ENCODE assay signal across 9 mouse cellular contexts in genomic region chr8:70585258-70585652, GRCm38 (mm10). TPM values are rescaled to one million over a fixed set of nuclear protein-coding genes. Genes with fewer than 3 reads are reported as not detected.
DNase-seq lines count a peak whose midpoint lies in the region; ATAC-seq and TF ChIP-seq lines count a peak whose summit lies in the region.
"Had no signal": no experiment of that assay in that cellular context is flagged by ENCODE, and none has a peak within 500 bp of the region (broad histone marks: within the 10 kb centered on the region; RNA-seq: fewer than 3 reads in every experiment).

No protein-coding gene starts in this region.

- peak; percentile 73 for TF ChIP-seq RAD21 in MEL (IDR thresholded peaks at IDR 0.05; ENCODE audit: low read depth, low read length)

- no peak for DNase-seq in frontal cortex, adult 2 months (ENCODE audit: extremely low spot score in 1 of 2, low spot score in 1 of 2)
- peak; percentile 65 for DNase-seq in MEL (ENCODE audit: low read depth, low spot score)
- DNase-seq in embryo, embryonic 10.5 days (ENCODE audit: low spot score): peak; percentile 55
- DNase-seq in lung, postnatal 36 days: peak; percentile 86
- peak; percentile 72 for DNase-seq in splenic B cell, adult 2 months (ENCODE audit: low read depth, low spot score)

- TF ChIP-seq CTCF in MEL (IDR thresholded peaks at IDR 0.05 in 2 of 3, conservative IDR thresholded peaks at IDR 0.05 in 1 of 3; ENCODE audit: control insufficient read depth in 1 of 3, insufficient read depth in 1 of 3, low read depth in 2 of 3, low read length in 3 of 3, poor library complexity in 1 of 3, severe bottlenecking in 1 of 3): peak; percentile 69 to 84 (median 82)

- H3K4me2 ChIP-seq in heart, embryonic 15.5 days: no peak overlapping the region
- H3K4me2 ChIP-seq in kidney, embryonic 16.5 days (replicated peaks; ENCODE audit: low read depth, low read length): no peak overlapping the region

- no peak for TF ChIP-seq EP300 in MEL (IDR thresholded peaks at IDR 0.05; ENCODE audit: low read depth in 1 of 2, low read length in 2 of 2)

- H3K27ac ChIP-seq in MEL (ENCODE audit: control insufficient read depth, low read depth, low read length): no peak overlapping the region
- H3K27ac ChIP-seq in heart, embryonic 15.5 days: no peak overlapping the region
- H3K27ac ChIP-seq in kidney, embryonic 16.5 days (ENCODE audit: low read length): no peak overlapping the region

- peaks cover 2 to 12% of the 10 kb centered on the region in 2 experiments; a peak in 3 of 4 replicates for H3K36me3 ChIP-seq in MEL (ENCODE audit: control insufficient read depth in 1 of 2, insufficient read depth in 2 of 2, low read length in 2 of 2)
- H3K36me3 ChIP-seq in heart, embryonic 15.5 days: peaks cover 79% of the 10 kb centered on the region
- H3K36me3 ChIP-seq in kidney, embryonic 16.5 days (ENCODE audit: insufficient read depth, low read length): peaks cover 53% of the 10 kb centered on the region
- H3K36me3 ChIP-seq in splenic B cell, adult 2 months (ENCODE audit: control insufficient read depth, insufficient read depth, low read length, poor library complexity, severe bottlenecking): peaks cover 8% of the 10 kb centered on the region

- H3K4me3 ChIP-seq in MEL (ENCODE audit: control insufficient read depth in 1 of 2, insufficient read depth in 1 of 2, low read depth in 2 of 2, low read length in 2 of 2): no peak overlapping the region
- no peak overlapping the region for H3K4me3 ChIP-seq in heart, embryonic 15.5 days
- no peak overlapping the region for H3K4me3 ChIP-seq in kidney, embryonic 16.5 days (ENCODE audit: low read length)

- H3K79me2 ChIP-seq in MEL (ENCODE audit: control insufficient read depth, insufficient read depth, low read length, poor library complexity): no peaks in the 10 kb centered on the region

- TF ChIP-seq POLR2A in MEL (IDR thresholded peaks at IDR 0.05; ENCODE audit: control insufficient read depth in 1 of 2, insufficient read depth in 1 of 2, low read depth in 1 of 2, low read length in 2 of 2, poor library complexity in 1 of 2): no peak

- peaks cover 5 to 9% of the 10 kb centered on the region in 2 experiments; a peak in 2 of 4 replicates for H3K4me1 ChIP-seq in MEL (ENCODE audit: control insufficient read depth in 1 of 2, insufficient read depth in 2 of 2, low read length in 2 of 2)
- H3K4me1 ChIP-seq in heart, embryonic 15.5 days (replicated peaks): peaks cover 4% of the 10 kb centered on the region
- no peaks in the 10 kb centered on the region for H3K4me1 ChIP-seq in kidney, embryonic 16.5 days (ENCODE audit: insufficient read depth, low read length)

- no peaks in the 10 kb centered on the region for H3K27me3 ChIP-seq in MEL (ENCODE audit: control insufficient read depth in 1 of 2, insufficient read depth in 2 of 2, low read length in 2 of 2)
- H3K27me3 ChIP-seq in heart, embryonic 15.5 days: no peaks in the 10 kb centered on the region
- no peaks in the 10 kb centered on the region for H3K27me3 ChIP-seq in kidney, embryonic 16.5 days (ENCODE audit: insufficient read depth, low read length)
- H3K27me3 ChIP-seq in splenic B cell, adult 2 months (ENCODE audit: control insufficient read depth, insufficient read depth, low read length, poor library complexity, severe bottlenecking): no peaks in the 10 kb centered on the region

- WGBS in heart, embryonic 15.5 days: 36% methylated on average over 7 of the region's 7 CpGs
- WGBS in kidney, embryonic 16.5 days: 36% methylated on average over 7 of the region's 7 CpGs

- peak; percentile 78 for ATAC-seq in frontal cortex, adult (ENCODE audit: low TSS enrichment)
- ATAC-seq in heart, embryonic 15.5 days (replicated peaks; ENCODE audit: insufficient number of reproducible peaks, insufficient read depth, low FRiP score, low read depth): peak; percentile 37; the same call in 1 of the 2 replicates
- peak; percentile 43 for ATAC-seq in kidney, embryonic 16.5 days (ENCODE audit: low FRiP score, low TSS enrichment)

- no peak overlapping the region for H3K9ac ChIP-seq in MEL (ENCODE audit: control insufficient read depth, low read depth, low read length, poor library complexity, severe bottlenecking)
- H3K9ac ChIP-seq in heart, embryonic 15.5 days: no peak overlapping the region
- H3K9ac ChIP-seq in kidney, embryonic 16.5 days (replicated peaks; ENCODE audit: low read length): no peak overlapping the region

- no peaks in the 10 kb centered on the region for H3K9me3 ChIP-seq in MEL (replicated peaks; ENCODE audit: insufficient read depth, low read length)
- H3K9me3 ChIP-seq in heart, embryonic 15.5 days (replicated peaks): no peaks in the 10 kb centered on the region
- no peaks in the 10 kb centered on the region for H3K9me3 ChIP-seq in kidney, embryonic 16.5 days (ENCODE audit: low read length)

TF ChIP-seq in MEL, 35 proteins besides CTCF, POLR2A, EP300 and RAD21:
- TF ChIP-seq CHD1 (IDR thresholded peaks at IDR 0.05; ENCODE audit: low read depth, low read length): no peak
- no peak for TF ChIP-seq RCOR1 (IDR thresholded peaks at IDR 0.05; ENCODE audit: low read depth, low read length)
- TF ChIP-seq MAX (IDR thresholded peaks at IDR 0.05; ENCODE audit: low read length): no peak
- no peak for TF ChIP-seq USF2 (IDR thresholded peaks at IDR 0.05; ENCODE audit: borderline replicate concordance in 1 of 2, insufficient read depth in 1 of 2, low read depth in 1 of 2, low read length in 2 of 2)
- no peak for TF ChIP-seq MEF2A (IDR thresholded peaks at IDR 0.05; ENCODE audit: extremely low read depth, insufficient replicate concordance, low read depth, low read length, poor library complexity, severe bottlenecking)
- TF ChIP-seq MAFK (IDR thresholded peaks at IDR 0.05; ENCODE audit: borderline replicate concordance, low read depth, low read length): no peak
- TF ChIP-seq ZKSCAN1 (IDR thresholded peaks at IDR 0.05; ENCODE audit: low read depth, low read length): no peak
- TF ChIP-seq HCFC1 (IDR thresholded peaks at IDR 0.05; ENCODE audit: low read depth, low read length): no peak
- TF ChIP-seq ETS1 (IDR thresholded peaks at IDR 0.05; ENCODE audit: low read depth, low read length): no peak
- TF ChIP-seq ZC3H11A (IDR thresholded peaks at IDR 0.05; ENCODE audit: low read depth, low read length): peak; percentile 38; the same call in 1 of the 2 replicates
- TF ChIP-seq SMC3 (IDR thresholded peaks at IDR 0.05; ENCODE audit: low read depth, low read length): peak; percentile 76
- TF ChIP-seq ZNF384 (IDR thresholded peaks at IDR 0.05; ENCODE audit: low read depth, low read length): no peak

RNA-seq across cellular contexts. Expression of gene Isyna1, which starts 8.9 kb away (rescaled TPM):
- 69.0 and 81.9 TPM in 2 replicates for polyA plus RNA-seq in frontal cortex, adult 2 months (2012; rRNA removed)
- 84.1 and 90.9 TPM in 2 replicates for total RNA-seq in MEL (2012; rRNA removed)
- polyA plus RNA-seq in MEL (2012; ENCODE audit: insufficient read depth in 1 of 2, insufficient read length in 2 of 2, low read depth in 1 of 2, low replicate concordance in 2 of 2, missing spikeins in 1 of 2): 100 to 1,000 TPM in 1 of 2 experiments, not detected in 1; 189 TPM
- polyA plus RNA-seq in heart, embryonic 15.5 days (2015; fragmentation: Nextera tagmentation; extraction: Ambion mirVana): 92.9 and 121 TPM in 2 replicates
- polyA plus RNA-seq in kidney, embryonic 16.5 days (2015; fragmentation: Nextera tagmentation; extraction: Ambion mirVana): 215 and 217 TPM in 2 replicates

RNA-seq across cellular contexts. Expression of gene Ssbp4, which starts 23.4 kb away (rescaled TPM):
- 266 and 276 TPM in 2 replicates for polyA plus RNA-seq in frontal cortex, adult 2 months (2012; rRNA removed)
- 80.2 and 84.9 TPM in 2 replicates for total RNA-seq in MEL (2012; rRNA removed)
- 100 to 1,000 TPM in 1 of 2 experiments, not detected in 1; 212 TPM for polyA plus RNA-seq in MEL (2012; ENCODE audit: insufficient read depth in 1 of 2, insufficient read length in 2 of 2, low read depth in 1 of 2, low replicate concordance in 2 of 2, missing spikeins in 1 of 2)
- polyA plus RNA-seq in heart, embryonic 15.5 days (2015; fragmentation: Nextera tagmentation; extraction: Ambion mirVana): 62.1 and 82.6 TPM in 2 replicates
- polyA plus RNA-seq in kidney, embryonic 16.5 days (2015; fragmentation: Nextera tagmentation; extraction: Ambion mirVana): 133 and 149 TPM in 2 replicates

RNA-seq across cellular contexts. Expression of gene Lrrc25, which starts 30.7 kb away (rescaled TPM):
- 0.78 and 0.86 TPM in 2 replicates for polyA plus RNA-seq in frontal cortex, adult 2 months (2012; rRNA removed)
- 0.20 and 0.39 TPM in 2 replicates for total RNA-seq in MEL (2012; rRNA removed)
- 1 to 10 TPM in 1 of 2 experiments, not detected in 1; 1.1 TPM for polyA plus RNA-seq in MEL (2012; ENCODE audit: insufficient read depth in 1 of 2, insufficient read length in 2 of 2, low read depth in 1 of 2, low replicate concordance in 2 of 2, missing spikeins in 1 of 2)
- polyA plus RNA-seq in heart, embryonic 15.5 days (2015; fragmentation: Nextera tagmentation; extraction: Ambion mirVana): 1.4 and 3.4 TPM in 2 replicates
- 1.8 and 1.9 TPM in 2 replicates for polyA plus RNA-seq in kidney, embryonic 16.5 days (2015; fragmentation: Nextera tagmentation; extraction: Ambion mirVana)

RNA-seq across cellular contexts. Expression of gene Ell, which starts 46.0 kb away (rescaled TPM):
- 25.1 and 25.6 TPM in 2 replicates for polyA plus RNA-seq in frontal cortex, adult 2 months (2012; rRNA removed)
- 10.8 and 12.4 TPM in 2 replicates for total RNA-seq in MEL (2012; rRNA removed)
- polyA plus RNA-seq in MEL (2012; ENCODE audit: insufficient read depth in 1 of 2, insufficient read length in 2 of 2, low read depth in 1 of 2, low replicate concordance in 2 of 2, missing spikeins in 1 of 2): 10 to 100 TPM in 1 of 2 experiments, not detected in 1; 25.9 TPM
- polyA plus RNA-seq in heart, embryonic 15.5 days (2015; fragmentation: Nextera tagmentation; extraction: Ambion mirVana): 10.8 and 15.0 TPM in 2 replicates
- 24.1 and 25.1 TPM in 2 replicates for polyA plus RNA-seq in kidney, embryonic 16.5 days (2015; fragmentation: Nextera tagmentation; extraction: Ambion mirVana)

RNA-seq across cellular contexts. Expression of gene Gdf15, which starts 47.0 kb away (rescaled TPM):
- polyA plus RNA-seq in frontal cortex, adult 2 months (2012; rRNA removed): 0.15 and 0.20 TPM in 2 replicates
- total RNA-seq in MEL (2012; rRNA removed): 0.15 and 1.8 TPM in 2 replicates
- under 1 TPM in 1 of 2 experiments, not detected in 1; 0.63 TPM for polyA plus RNA-seq in MEL (2012; ENCODE audit: insufficient read depth in 1 of 2, insufficient read length in 2 of 2, low read depth in 1 of 2, low replicate concordance in 2 of 2, missing spikeins in 1 of 2)
- 0.89 and 1.3 TPM in 2 replicates for polyA plus RNA-seq in heart, embryonic 15.5 days (2015; fragmentation: Nextera tagmentation; extraction: Ambion mirVana)
- 1.0 and 1.2 TPM in 2 replicates for polyA plus RNA-seq in kidney, embryonic 16.5 days (2015; fragmentation: Nextera tagmentation; extraction: Ambion mirVana)
- total RNA-seq: left cerebral cortex, adult 18-20 months had no signal

Comparison
In these comparisons a context has a peak if more than half of its experiments do, and no peak if none do; other contexts are left out.
1. DNase-seq: peak in MEL (single experiment), embryo, embryonic 10.5 days (single experiment), lung, postnatal 36 days (single experiment) and splenic B cell, adult 2 months (single experiment); none in frontal cortex, adult 2 months (0 of 2).
2. Peak in every context shown above with its lines, with median percentiles within 50 percentile points of each other: ATAC-seq.